In the genomic region with DNA sequence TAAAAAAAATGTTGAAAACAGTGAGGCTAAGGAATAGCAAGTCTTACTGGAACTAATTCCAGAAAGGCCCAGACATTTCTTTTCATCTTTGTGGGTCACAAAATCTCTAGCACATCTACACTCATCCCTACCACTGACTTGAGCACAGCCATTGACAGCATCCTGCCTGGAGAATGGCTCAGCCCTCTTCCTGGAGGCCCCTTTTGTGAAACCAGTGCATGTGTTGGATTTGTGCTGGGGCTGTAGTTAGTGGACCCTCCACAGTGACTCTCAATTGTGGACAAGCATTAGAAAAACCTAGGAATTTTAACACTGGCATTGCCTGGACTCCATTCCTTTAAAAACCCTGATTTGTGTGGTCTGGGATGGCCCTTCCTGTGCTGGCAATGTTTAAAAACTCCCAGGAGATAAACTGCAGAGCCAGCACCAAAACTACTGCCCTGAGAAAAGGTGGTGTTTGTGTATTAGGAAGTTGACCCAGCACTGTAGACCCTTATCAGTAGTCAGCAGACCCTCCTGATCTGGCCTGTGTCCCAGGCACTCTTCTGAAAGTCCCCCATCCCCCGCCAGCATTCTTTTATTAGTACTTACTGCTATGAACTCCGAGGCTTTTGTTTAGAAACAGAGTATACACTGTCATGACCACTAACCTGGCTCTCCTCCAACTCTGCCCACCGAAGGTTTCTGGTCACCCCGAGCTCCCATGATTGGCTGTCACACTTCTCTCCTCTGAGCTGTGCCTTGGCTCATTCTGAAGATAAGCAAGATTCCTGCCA, we compare ENCODE assay signal across 7 mouse cellular contexts. TPM values are rescaled to one million over a fixed set of nuclear protein-coding genes. Genes with fewer than 3 reads are reported as not detected.
DNase-seq lines count a peak whose midpoint lies in the region; ATAC-seq and TF ChIP-seq lines count a peak whose summit lies in the region.

No protein-coding gene starts in this region.

- peak; percentile 72 for DNase-seq in MEL (ENCODE audit: low read depth, low spot score)
- peak; percentile 42 for DNase-seq in Muller cell, postnatal 12 days (ENCODE audit: inconsistent ontology term)
- peak; percentile 53 for DNase-seq in lung, adult 2 months
- DNase-seq in cerebellum, adult 8-10 months, result no peak
- DNase-seq in urinary bladder, postnatal 14 days (ENCODE audit: low spot score), result no peak

- H3K4me2 ChIP-seq in hindbrain, embryonic 12.5 days (replicated peaks), result no peak overlapping the region

- no peaks in the 10 kb centered on the region for H3K9me3 ChIP-seq in MEL (replicated peaks; ENCODE audit: insufficient read depth, low read length)
- no peaks in the 10 kb centered on the region for H3K9me3 ChIP-seq in hindbrain, embryonic 12.5 days (replicated peaks)

- H3K36me3 ChIP-seq in MEL (ENCODE audit: control insufficient read depth in 1 of 2, insufficient read depth in 2 of 2, low read length in 2 of 2), result peaks cover 0 to 7% of the 10 kb centered on the region in 2 experiments; a peak in 2 of 4 replicates
- H3K36me3 ChIP-seq in hindbrain, embryonic 12.5 days, result no peaks in the 10 kb centered on the region

- H3K27ac ChIP-seq in MEL (ENCODE audit: control insufficient read depth, low read depth, low read length), result no peak overlapping the region
- no peak overlapping the region for H3K27ac ChIP-seq in hindbrain, embryonic 12.5 days

- no peak overlapping the region for H3K4me3 ChIP-seq in MEL (ENCODE audit: control insufficient read depth in 1 of 2, insufficient read depth in 1 of 2, low read depth in 2 of 2, low read length in 2 of 2)
- H3K4me3 ChIP-seq in hindbrain, embryonic 12.5 days, result no peak overlapping the region
- H3K4me3 ChIP-seq in lung, adult 2 months (replicated peaks; ENCODE audit: extremely low read depth, low read depth, low read length), result no peak overlapping the region

- no peak for TF ChIP-seq POLR2A in MEL (IDR thresholded peaks at IDR 0.05; ENCODE audit: control insufficient read depth in 1 of 2, insufficient read depth in 1 of 2, low read depth in 1 of 2, low read length in 2 of 2, poor library complexity in 1 of 2)
- TF ChIP-seq POLR2A in lung, adult 2 months (IDR thresholded peaks at IDR 0.05; ENCODE audit: borderline replicate concordance, extremely low read depth, low read depth, low read length), result no peak

- 37% methylated on average over 4 of the region's 4 CpGs for WGBS in hindbrain, embryonic 12.5 days
- WGBS in lung, adult 2 months, result 16% methylated on average over 4 of the region's 4 CpGs

- H3K9ac ChIP-seq in MEL (ENCODE audit: control insufficient read depth, low read depth, low read length, poor library complexity, severe bottlenecking), result no peak overlapping the region
- H3K9ac ChIP-seq in hindbrain, embryonic 12.5 days, result no peak overlapping the region

- peak; percentile 69 to 74 for TF ChIP-seq EP300 in MEL (IDR thresholded peaks at IDR 0.05; ENCODE audit: low read depth in 1 of 2, low read length in 2 of 2)

- TF ChIP-seq RAD21 in MEL (IDR thresholded peaks at IDR 0.05; ENCODE audit: low read depth, low read length), result no peak

- no peaks in the 10 kb centered on the region for H3K79me2 ChIP-seq in MEL (ENCODE audit: control insufficient read depth, insufficient read depth, low read length, poor library complexity)

- ATAC-seq in hindbrain, embryonic 12.5 days (ENCODE audit: low FRiP score), result peak; percentile 66
- ATAC-seq in CD4-positive, CD25-positive, alpha-beta regulatory T cell, adult 4 months, result no peak

- peaks cover 0 to 4% of the 10 kb centered on the region in 2 experiments; a peak in 1 of 4 replicates for H3K4me1 ChIP-seq in MEL (ENCODE audit: control insufficient read depth in 1 of 2, insufficient read depth in 2 of 2, low read length in 2 of 2)
- peaks cover 5% of the 10 kb centered on the region; the same call in 1 of the 2 replicates for H3K4me1 ChIP-seq in hindbrain, embryonic 12.5 days
- H3K4me1 ChIP-seq in lung, adult 2 months (ENCODE audit: control insufficient read depth, insufficient read depth, low read length), result peaks cover 5% of the 10 kb centered on the region

- no peaks in the 10 kb centered on the region for H3K27me3 ChIP-seq in MEL (ENCODE audit: control insufficient read depth in 1 of 2, insufficient read depth in 2 of 2, low read length in 2 of 2)
- H3K27me3 ChIP-seq in hindbrain, embryonic 12.5 days, result no peaks in the 10 kb centered on the region

- TF ChIP-seq CTCF in MEL (IDR thresholded peaks at IDR 0.05 in 2 of 3, conservative IDR thresholded peaks at IDR 0.05 in 1 of 3; ENCODE audit: control insufficient read depth in 1 of 3, insufficient read depth in 1 of 3, low read depth in 2 of 3, low read length in 3 of 3, poor library complexity in 1 of 3, severe bottlenecking in 1 of 3), result no peak
- no peak for TF ChIP-seq CTCF in lung, adult 2 months (IDR thresholded peaks at IDR 0.05; ENCODE audit: insufficient read depth, low read length)

TF ChIP-seq in MEL, 35 proteins besides CTCF, POLR2A, EP300 and RAD21:
- TF ChIP-seq TCF12 (IDR thresholded peaks at IDR 0.05; ENCODE audit: low read depth, low read length), result peak; percentile 83
- no peak for TF ChIP-seq NELFE (IDR thresholded peaks at IDR 0.05; ENCODE audit: low read depth, low read length)
- TF ChIP-seq JUND (IDR thresholded peaks at IDR 0.05; ENCODE audit: low read depth, low read length), result no peak
- TF ChIP-seq SMC3 (IDR thresholded peaks at IDR 0.05; ENCODE audit: low read depth, low read length), result no peak
- TF ChIP-seq CHD2 (IDR thresholded peaks at IDR 0.05; ENCODE audit: low read length), result no peak
- peak; percentile 54 for TF ChIP-seq ETS1 (IDR thresholded peaks at IDR 0.05; ENCODE audit: low read depth, low read length)
- no peak for TF ChIP-seq USF1 (IDR thresholded peaks at IDR 0.05; ENCODE audit: low read depth, low read length)
- peak; percentile 84 for TF ChIP-seq TAL1 (IDR thresholded peaks at IDR 0.05; ENCODE audit: low read length)
- TF ChIP-seq ELF1 (IDR thresholded peaks at IDR 0.05; ENCODE audit: low read depth, low read length), result no peak
- peak; percentile 58; the same call in 1 of the 2 replicates for TF ChIP-seq RCOR1 (IDR thresholded peaks at IDR 0.05; ENCODE audit: low read depth, low read length)
- TF ChIP-seq MEF2A (IDR thresholded peaks at IDR 0.05; ENCODE audit: extremely low read depth, insufficient replicate concordance, low read depth, low read length, poor library complexity, severe bottlenecking), result no peak
- no peak for TF ChIP-seq POLR2AphosphoS2 (IDR thresholded peaks at IDR 0.05; ENCODE audit: low read length)
- no peak for TF ChIP-seq MAX (IDR thresholded peaks at IDR 0.05; ENCODE audit: low read length)
- TF ChIP-seq MAZ (IDR thresholded peaks at IDR 0.05; ENCODE audit: low read depth, low read length), result no peak
- no peak for TF ChIP-seq HCFC1 (IDR thresholded peaks at IDR 0.05; ENCODE audit: low read depth, low read length)
- TF ChIP-seq TBP (IDR thresholded peaks at IDR 0.05; ENCODE audit: low read depth, low read length), result no peak
- TF ChIP-seq GATA1 (IDR thresholded peaks at IDR 0.05; ENCODE audit: low read depth, low read length), result peak; percentile 64
- no peak for TF ChIP-seq ZC3H11A (IDR thresholded peaks at IDR 0.05; ENCODE audit: low read depth, low read length)
TF ChIP-seq in MEL: peak in this region for 5.

RNA-seq across cellular contexts. Expression of gene Rbms1, which starts 15.7 kb away (rescaled TPM):
- 10.1 and 10.3 TPM in 2 replicates for total RNA-seq in MEL (2012; rRNA removed)
- polyA plus RNA-seq in MEL (2012; ENCODE audit: insufficient read depth in 1 of 2, insufficient read length in 2 of 2, low read depth in 1 of 2, low replicate concordance in 2 of 2, missing spikeins in 1 of 2), result 10 to 100 TPM in 1 of 2 experiments, not detected in 1; 27.4 TPM
- 74.1 and 77.4 TPM in 2 replicates for polyA plus RNA-seq in hindbrain, embryonic 12.5 days (2016; fragmentation: Nextera tagmentation; extraction: Ambion mirVana)
- polyA plus RNA-seq in lung, adult 2 months (2012; rRNA removed), result 252 and 262 TPM in 2 replicates
- polyA plus RNA-seq in CD4-positive, CD25-positive, alpha-beta regulatory T cell, adult 4 months (2017; shearing (Covaris generic)), result 10 to 100 TPM; 10.6 to 21.7 TPM

Comparison
In these comparisons a context has a peak if more than half of its experiments do, and no peak if none do; other contexts are left out.
1. DNase-seq: peak in MEL (single experiment), Muller cell, postnatal 12 days (single experiment) and lung, adult 2 months (single experiment); none in cerebellum, adult 8-10 months (single experiment) and urinary bladder, postnatal 14 days (single experiment).